Mouse (Mus musculus) forebrain, embryonic 12.5 days (tissue): ENCODE results near the gene Gpa33. TPM values are rescaled to one million over a fixed set of nuclear protein-coding genes. Genes with fewer than 3 reads are reported as not detected.

Source experiments
- ATAC-seq: fragments of 200-750 bp; cut with Nextera tagmentation; 2 replicates; pipeline ENCODE4 v1.8.0; 2017; ENCODE audit warnings: moderate TSS enrichment; ENCODE audit not compliant: low FRiP score
- H3K27ac ChIP-seq: fragments of 300-500 bp; sonication (generic); 2 replicates; pipeline ENCODE4 v1.5.1; 2016; ENCODE audit warnings: mild to moderate bottlenecking
- H3K27me3 ChIP-seq: fragments of 300-500 bp; sonication (generic); 2 replicates; pipeline ENCODE4 v1.6.1; 2016; ENCODE audit warnings: mild to moderate bottlenecking
- H3K36me3 ChIP-seq: fragments of 300-500 bp; sonication (generic); replicated peaks from 2 replicates; pipeline ENCODE4 v1.6.1; 2016; ENCODE audit warnings: mild to moderate bottlenecking
- H3K4me1 ChIP-seq: fragments of 300-500 bp; sonication (generic); 2 replicates; pipeline ENCODE4 v1.6.1; 2016
- H3K4me2 ChIP-seq: fragments of 300-500 bp; sonication (generic); 2 replicates; pipeline ENCODE4 v1.6.1; 2016; ENCODE audit warnings: mild to moderate bottlenecking, moderate library complexity
- H3K4me3 ChIP-seq: fragments of 300-500 bp; sonication (generic); replicated peaks from 2 replicates; pipeline ENCODE4 v1.5.1; 2016; ENCODE audit warnings: mild to moderate bottlenecking
- H3K9ac ChIP-seq: fragments of 300-500 bp; sonication (generic); 2 replicates; pipeline ENCODE4 v1.6.1; 2016; ENCODE audit warnings: mild to moderate bottlenecking
- H3K9me3 ChIP-seq: fragments of 300-500 bp; sonication (generic); 2 replicates; pipeline ENCODE4 v1.6.1; 2016
- WGBS: fragments of 180-500 bp; shearing (Covaris S2); methylation state at CpG from one replicate; pipeline ENCODE4 v1.1.7; 2016; 5-methylcytosine and 5-hydroxymethylcytosine counted together
- polyA plus RNA-seq: library from polyadenylated mRNA; unstranded; fragments of >200 nt; fragmentation: Nextera tagmentation; extraction: Ambion mirVana; gene quantifications from 2 replicates; pipeline ENCODE4 v1.2.1, GENCODE M21; 2016

Gpa33 gene
- polyA plus RNA-seq, 1 experiment from 2014 or later: not detected

GRCm38 (mm10) chr1:166117866-166118639 is 12.0 kb upstream of the Gpa33 start:
- Histone ChIP-seq H3K4me1 (no peaks in the 10 kb centered on the region), H3K9me3 (no peaks in the 10 kb centered on the region), H3K36me3 (no peaks in the 10 kb centered on the region), H3K4me2 (no peak overlapping the region), H3K9ac (no peak overlapping the region), H3K27ac (no peak overlapping the region), H3K27me3 (no peaks in the 10 kb centered on the region), H3K4me3 (no peak overlapping the region)
- WGBS: 66% methylated on average over 13 of the region's 13 CpGs
- ATAC-seq: no peak

- no peak overlapping the region for H3K4me2 ChIP-seq
- H3K9me3 ChIP-seq: no peaks in the 10 kb centered on the region
- H3K27me3 ChIP-seq: no peaks in the 10 kb centered on the region
- no peak overlapping the region for H3K4me3 ChIP-seq
- no peak for ATAC-seq
- H3K4me1 ChIP-seq: no peaks in the 10 kb centered on the region
- H3K9ac ChIP-seq: no peak overlapping the region
- 83% methylated on average over 7 of the region's 7 CpGs for WGBS
- no peaks in the 10 kb centered on the region for H3K36me3 ChIP-seq
- no peak overlapping the region for H3K27ac ChIP-seq
Observed at GRCm38 (mm10) chr1:166122114-166122513, 7.9 kb upstream of the Gpa33 start.

GRCm38 (mm10) chr1:166123045-166123444 is 7.0 kb upstream of the Gpa33 start:
- Histone ChIP-seq H3K9ac (no peak overlapping the region), H3K4me2 (no peak overlapping the region), H3K4me3 (no peak overlapping the region), H3K27ac (no peak overlapping the region), H3K4me1 (no peaks in the 10 kb centered on the region), H3K27me3 (no peaks in the 10 kb centered on the region), H3K9me3 (no peaks in the 10 kb centered on the region), H3K36me3 (no peaks in the 10 kb centered on the region)
- no peak for ATAC-seq
- 93% methylated on average over 1 of the region's 1 CpGs for WGBS

GRCm38 (mm10) chr1:166123751-166124150 is 6.3 kb upstream of the Gpa33 start:
- H3K27ac ChIP-seq: no peak overlapping the region
- H3K36me3 ChIP-seq: no peaks in the 10 kb centered on the region
- 91% methylated on average over 8 of the region's 8 CpGs for whole genome bisulfite sequencing
- H3K9me3 ChIP-seq: no peaks in the 10 kb centered on the region
- no peaks in the 10 kb centered on the region for H3K27me3 ChIP-seq
- no peak for ATAC-seq
- H3K4me3 ChIP-seq: no peak overlapping the region
- H3K4me1 ChIP-seq: no peaks in the 10 kb centered on the region
- no peak overlapping the region for H3K4me2 ChIP-seq
- H3K9ac ChIP-seq: no peak overlapping the region

GRCm38 (mm10) chr1:166124932-166125593 is 5.0 kb upstream of the Gpa33 start:
- ATAC-seq: no peak
- H3K4me2 ChIP-seq: no peak overlapping the region
- H3K36me3 ChIP-seq: no peaks in the 10 kb centered on the region
- no peak overlapping the region for H3K9ac ChIP-seq
- WGBS: 66% methylated on average over 8 of the region's 8 CpGs
- no peaks in the 10 kb centered on the region for H3K27me3 ChIP-seq
- no peaks in the 10 kb centered on the region for H3K9me3 ChIP-seq
- no peak overlapping the region for H3K4me3 ChIP-seq
- no peak overlapping the region for H3K27ac ChIP-seq
- H3K4me1 ChIP-seq: no peaks in the 10 kb centered on the region

GRCm38 (mm10) chr1:166126290-166126689 is 3.7 kb upstream of the Gpa33 start:
- Histone ChIP-seq H3K36me3 (no peaks in the 10 kb centered on the region), H3K4me3 (no peak overlapping the region), H3K27ac (no peak overlapping the region), H3K9ac (no peak overlapping the region), H3K27me3 (no peaks in the 10 kb centered on the region), H3K4me1 (no peaks in the 10 kb centered on the region), H3K4me2 (no peak overlapping the region), H3K9me3 (no peaks in the 10 kb centered on the region)
- no peak for ATAC-seq
- WGBS: 97% methylated on average over 6 of the region's 6 CpGs

- no peaks in the 10 kb centered on the region for H3K9me3 ChIP-seq
- no peaks in the 10 kb centered on the region for H3K27me3 ChIP-seq
- no peak overlapping the region for H3K27ac ChIP-seq
- no peak overlapping the region for H3K9ac ChIP-seq
- 80% methylated on average over 9 of the region's 9 CpGs for WGBS
- H3K4me2 ChIP-seq: no peak overlapping the region
- no peak overlapping the region for H3K4me3 ChIP-seq
- ATAC-seq: no peak
- no peaks in the 10 kb centered on the region for H3K4me1 ChIP-seq
- H3K36me3 ChIP-seq: no peaks in the 10 kb centered on the region
Observed at GRCm38 (mm10) chr1:166126795-166127194, 3.2 kb upstream of the Gpa33 start.

GRCm38 (mm10) chr1:166127719-166128118 is 2.3 kb upstream of the Gpa33 start, which contains the start of gene Dusp27:
Gene Dusp27, minus strand, starts transcription at chr1:166127922.
- WGBS: 54% methylated on average over 4 of the region's 4 CpGs
- Histone ChIP-seq H3K27ac (no peak within 1 kb of the TSS), H3K4me3 (no peak within 1 kb of the TSS), H3K4me2 (no peak within 1 kb of the TSS), H3K27me3 (no peaks in the 10 kb centered on the region), H3K4me1 (no peaks in the 10 kb centered on the region), H3K9ac (no peak within 1 kb of the TSS), H3K36me3 (no peaks in the 10 kb centered on the region), H3K9me3 (no peaks in the 10 kb centered on the region)
- no peak for ATAC-seq

- Histone ChIP-seq H3K9ac (no peak overlapping the region), H3K27me3 (no peaks in the 10 kb centered on the region), H3K4me1 (no peaks in the 10 kb centered on the region), H3K4me2 (no peak overlapping the region), H3K9me3 (no peaks in the 10 kb centered on the region), H3K36me3 (no peaks in the 10 kb centered on the region), H3K27ac (no peak overlapping the region), H3K4me3 (no peak overlapping the region)
- WGBS: 91% methylated on average over 5 of the region's 5 CpGs
- no peak for ATAC-seq
Observed at GRCm38 (mm10) chr1:166128551-166128950, 1.5 kb upstream of the Gpa33 start.

- 54% methylated on average over 4 of the region's 4 CpGs for WGBS
Observed at GRCm38 (mm10) chr1:166132367-166132766, 2.3 kb downstream of the Gpa33 start.

GRCm38 (mm10) chr1:166135091-166135740 is 5.2 kb downstream of the Gpa33 start:
- H3K27ac ChIP-seq: no peak overlapping the region
- peaks cover 16% of the 10 kb centered on the region; the same call in 1 of the 2 replicates for H3K4me1 ChIP-seq
- no peak overlapping the region for H3K4me2 ChIP-seq
- no peak overlapping the region for H3K9ac ChIP-seq
- ATAC-seq: no peak
- H3K27me3 ChIP-seq: peaks cover 6% of the 10 kb centered on the region; the same call in 1 of the 2 replicates
- 50% methylated on average over 5 of the region's 5 CpGs for WGBS
- no peaks in the 10 kb centered on the region for H3K36me3 ChIP-seq
- H3K9me3 ChIP-seq: no peaks in the 10 kb centered on the region
- H3K4me3 ChIP-seq: no peak overlapping the region

More at GRCm38 (mm10) chr1:166132367-166132766, 2.3 kb downstream of the Gpa33 start:
- no peak for ATAC-seq
- H3K4me2 ChIP-seq: no peak overlapping the region
- no peak overlapping the region for H3K4me3 ChIP-seq
- H3K36me3 ChIP-seq: no peaks in the 10 kb centered on the region
- H3K9ac ChIP-seq: no peak overlapping the region
- no peak overlapping the region for H3K27ac ChIP-seq
- no peaks in the 10 kb centered on the region for H3K9me3 ChIP-seq
- no peaks in the 10 kb centered on the region for H3K27me3 ChIP-seq
- H3K4me1 ChIP-seq: 0 out of 2 replicates have a peak, but pooled peaks cover 4% of the 10 kb centered on the region

- Histone ChIP-seq H3K9ac (no peak overlapping the region), H3K9me3 (no peaks in the 10 kb centered on the region), H3K4me1 (peaks cover 16% of the 10 kb centered on the region; the same call in 1 of the 2 replicates), H3K4me2 (no peak overlapping the region), H3K27me3 (peaks cover 6% of the 10 kb centered on the region; the same call in 1 of the 2 replicates), H3K36me3 (no peaks in the 10 kb centered on the region), H3K4me3 (no peak overlapping the region), H3K27ac (no peak overlapping the region)
- WGBS: 84% methylated on average over 7 of the region's 7 CpGs
- no peak for ATAC-seq
Observed at GRCm38 (mm10) chr1:166137244-166137938, 7.4 kb downstream of the Gpa33 start.
